9 mouse cellular contexts compared by ENCODE assay signal in the genomic region with DNA sequence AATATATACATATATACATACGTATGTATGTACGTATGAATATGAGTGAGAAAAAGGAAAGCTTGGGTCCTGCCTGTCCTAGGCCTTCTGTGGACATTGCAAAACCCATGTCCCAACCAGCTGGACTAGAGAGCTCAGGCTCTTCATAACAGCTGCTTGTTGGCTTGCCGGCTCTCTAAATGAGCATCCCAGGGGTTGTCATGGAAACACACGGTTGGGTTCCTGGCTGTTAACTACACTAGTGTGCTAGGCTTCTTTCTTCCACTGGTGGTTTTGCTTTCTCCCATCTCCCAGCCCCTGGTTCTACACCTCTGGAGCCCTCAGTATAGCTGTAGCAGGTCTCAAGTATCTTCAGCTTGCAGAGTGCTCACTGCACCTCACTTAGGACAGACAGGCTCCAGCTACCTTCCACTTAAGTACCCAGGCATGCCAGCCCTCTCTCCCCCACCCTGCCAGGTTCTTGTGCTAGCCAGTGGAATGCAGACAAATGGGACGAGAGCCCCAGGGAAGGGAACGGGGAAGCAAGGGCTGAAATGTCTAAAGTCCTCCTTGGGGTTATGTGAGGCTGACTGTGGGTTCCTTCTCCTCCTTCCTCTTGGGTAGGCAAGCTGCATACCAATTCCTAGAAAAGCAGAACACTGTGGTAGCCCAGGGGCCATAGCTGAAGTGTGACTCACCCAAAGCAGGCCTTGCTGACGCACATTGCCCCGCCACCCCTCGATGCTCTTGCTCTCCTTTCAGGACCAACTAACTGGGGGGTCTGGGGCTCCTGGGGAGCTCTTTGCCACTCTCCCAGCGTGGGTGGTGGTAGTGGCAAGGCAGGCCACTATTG. TPM values are rescaled to one million over a fixed set of nuclear protein-coding genes. Genes with fewer than 3 reads are reported as not detected.
DNase-seq lines count a peak whose midpoint lies in the region; ATAC-seq and TF ChIP-seq lines count a peak whose summit lies in the region.
"Had no signal": no experiment of that assay in that cellular context is flagged by ENCODE, and none has a peak within 500 bp of the region (broad histone marks: within the 10 kb centered on the region; RNA-seq: fewer than 3 reads in every experiment).

No protein-coding gene starts in this region.

- no peaks in the 10 kb centered on the region for H3K27me3 ChIP-seq in heart, embryonic 12.5 days (replicated peaks)
- H3K27me3 ChIP-seq in kidney, postnatal 0 days (ENCODE audit: insufficient read depth, low read length), result no peaks in the 10 kb centered on the region
- H3K27me3 ChIP-seq in lung, embryonic 15.5 days, result no peaks in the 10 kb centered on the region

- no peak overlapping the region for H3K4me3 ChIP-seq in heart, embryonic 12.5 days
- H3K4me3 ChIP-seq in kidney, postnatal 0 days (replicated peaks; ENCODE audit: low read depth, low read length), result no peak overlapping the region
- H3K4me3 ChIP-seq in lung, embryonic 15.5 days, result no peak overlapping the region
- H3K4me3 ChIP-seq in olfactory bulb, adult 2 months (ENCODE audit: insufficient read depth, low read depth, low read length), result no peak overlapping the region

- H3K9me3 ChIP-seq in heart, embryonic 12.5 days (replicated peaks), result 0 out of 2 replicates have a peak, but pooled peaks cover 3% of the 10 kb centered on the region
- no peaks in the 10 kb centered on the region for H3K9me3 ChIP-seq in kidney, postnatal 0 days (replicated peaks; ENCODE audit: low read length)
- H3K9me3 ChIP-seq in lung, embryonic 15.5 days, result no peaks in the 10 kb centered on the region

- peaks cover 38% of the 10 kb centered on the region for H3K4me1 ChIP-seq in heart, embryonic 12.5 days (replicated peaks)
- H3K4me1 ChIP-seq in kidney, postnatal 0 days (replicated peaks; ENCODE audit: insufficient read depth, low read length), result peaks cover 34% of the 10 kb centered on the region
- H3K4me1 ChIP-seq in lung, embryonic 15.5 days, result peaks cover 56% of the 10 kb centered on the region
- H3K4me1 ChIP-seq in olfactory bulb, adult 2 months (ENCODE audit: control insufficient read depth, insufficient read depth, low read length), result peaks cover 53% of the 10 kb centered on the region

- intact Hi-C loops in heart, postnatal 36 days (cut with DNase I), result no loop called here

- 55% methylated on average over 10 of the region's 10 CpGs for WGBS in heart, embryonic 12.5 days
- WGBS in kidney, postnatal 0 days, result 44% methylated on average over 10 of the region's 10 CpGs
- WGBS in lung, embryonic 15.5 days, result 33% methylated on average over 10 of the region's 10 CpGs
- 28% methylated on average over 10 of the region's 10 CpGs for WGBS in olfactory bulb, adult 2 months

- H3K4me2 ChIP-seq in heart, embryonic 12.5 days, result no peak overlapping the region
- H3K4me2 ChIP-seq in kidney, postnatal 0 days (ENCODE audit: low read length), result no peak overlapping the region
- peak overlapping the region; percentile 1; the same call in 1 of the 2 replicates for H3K4me2 ChIP-seq in lung, embryonic 15.5 days

- no peak for TF ChIP-seq CTCF in kidney, postnatal 0 days (IDR thresholded peaks at IDR 0.05; ENCODE audit: low read depth)
- TF ChIP-seq CTCF in olfactory bulb, adult 2 months (IDR thresholded peaks at IDR 0.05; ENCODE audit: insufficient read depth, low read depth, low read length), result no peak

- peaks cover 77% of the 10 kb centered on the region for H3K36me3 ChIP-seq in heart, embryonic 12.5 days
- H3K36me3 ChIP-seq in kidney, postnatal 0 days (ENCODE audit: insufficient read depth, low read length), result peaks cover 33% of the 10 kb centered on the region
- H3K36me3 ChIP-seq in lung, embryonic 15.5 days, result peaks cover 43% of the 10 kb centered on the region

- H3K9ac ChIP-seq in heart, embryonic 12.5 days, result no peak overlapping the region
- no peak overlapping the region for H3K9ac ChIP-seq in kidney, postnatal 0 days (ENCODE audit: low read depth, low read length)
- peak overlapping the region; percentile 20; the same call in 1 of the 2 replicates for H3K9ac ChIP-seq in lung, embryonic 15.5 days
- H3K9ac ChIP-seq: liver, embryonic 14.5 days had no signal

- no peak for ATAC-seq in heart, embryonic 12.5 days (ENCODE audit: insufficient number of reproducible peaks, low FRiP score)
- ATAC-seq in kidney, postnatal 0 days (replicated peaks; ENCODE audit: low FRiP score, low read depth), result peak; percentile 64
- ATAC-seq in lung, embryonic 15.5 days (ENCODE audit: borderline replicate concordance, extremely low read depth, low FRiP score, low TSS enrichment), result peak; percentile 51

- peak; percentile 52 to 66 for DNase-seq in heart, adult 18-20 months
- no peak for DNase-seq in heart, postnatal 36 days
- DNase-seq in brain, embryonic 18.5 days (ENCODE audit: low read depth, low spot score), result peak; percentile 55
- peak; percentile 74 for DNase-seq in kidney, postnatal 0 days (ENCODE audit: low spot score)
- no peak for DNase-seq in thymus, postnatal 25 days

- H3K27ac ChIP-seq in heart, embryonic 12.5 days (ENCODE audit: poor library complexity, severe bottlenecking), result peak overlapping the region; percentile 56
- H3K27ac ChIP-seq in kidney, postnatal 0 days, result peak overlapping the region; percentile 87
- H3K27ac ChIP-seq in lung, embryonic 15.5 days, result peak overlapping the region; percentile 96
- H3K27ac ChIP-seq in olfactory bulb, adult 2 months (ENCODE audit: insufficient read depth, low read depth, low read length), result peak overlapping the region; percentile 70
- H3K27ac ChIP-seq: liver, embryonic 14.5 days had no signal

- TF ChIP-seq POLR2A in olfactory bulb, adult 2 months (IDR thresholded peaks at IDR 0.05; ENCODE audit: insufficient read depth, low read depth, low read length), result no peak

RNA-seq across cellular contexts. Expression of a gene that starts 16.0 kb away (rescaled TPM):
- total RNA-seq in heart, adult 18-20 months (2021), result 1 to 10 TPM; 8.8 to 9.5 TPM
- 10 to 100 TPM; 15.7 to 16.2 TPM for total RNA-seq in heart, postnatal 36 days (2021)
- polyA plus RNA-seq in heart, embryonic 12.5 days (2016; fragmentation: Nextera tagmentation; extraction: Ambion mirVana), result 30.6 and 31.2 TPM in 2 replicates
- 130 and 149 TPM in 2 replicates for polyA plus RNA-seq in kidney, postnatal 0 days (2015; fragmentation: Nextera tagmentation; extraction: Ambion mirVana)
- polyA plus RNA-seq in lung, embryonic 15.5 days (2015; fragmentation: Nextera tagmentation; extraction: Ambion mirVana), result 95.9 and 101 TPM in 2 replicates
- not detected in 2 replicates for polyA plus RNA-seq in olfactory bulb, adult 2 months (2012; ENCODE audit: insufficient read depth, insufficient read length, low replicate concordance, missing spikeins)

RNA-seq across cellular contexts. Expression of a gene that starts 27.7 kb away (rescaled TPM):
- total RNA-seq in heart, adult 18-20 months (2021), result 10 to 100 TPM; 41.4 to 52.6 TPM
- 10 to 100 TPM; 33.6 to 41.5 TPM for total RNA-seq in heart, postnatal 36 days (2021)
- 35.0 and 35.2 TPM in 2 replicates for polyA plus RNA-seq in heart, embryonic 12.5 days (2016; fragmentation: Nextera tagmentation; extraction: Ambion mirVana)
- polyA plus RNA-seq in kidney, postnatal 0 days (2015; fragmentation: Nextera tagmentation; extraction: Ambion mirVana), result 27.1 and 28.7 TPM in 2 replicates
- polyA plus RNA-seq in lung, embryonic 15.5 days (2015; fragmentation: Nextera tagmentation; extraction: Ambion mirVana), result 37.8 and 40.7 TPM in 2 replicates
- not detected in 2 replicates for polyA plus RNA-seq in olfactory bulb, adult 2 months (2012; ENCODE audit: insufficient read depth, insufficient read length, low replicate concordance, missing spikeins)

RNA-seq across cellular contexts. Expression of a gene that starts 31.8 kb away (rescaled TPM):
- 1 to 10 TPM; 1.3 to 2.4 TPM for total RNA-seq in heart, adult 18-20 months (2021)
- total RNA-seq in heart, postnatal 36 days (2021), result 1 to 10 TPM; 2.4 to 3.6 TPM
- polyA plus RNA-seq in heart, embryonic 12.5 days (2016; fragmentation: Nextera tagmentation; extraction: Ambion mirVana), result 2.7 and 3.6 TPM in 2 replicates
- polyA plus RNA-seq in kidney, postnatal 0 days (2015; fragmentation: Nextera tagmentation; extraction: Ambion mirVana), result 9.2 and 9.7 TPM in 2 replicates
- 7.2 and 9.4 TPM in 2 replicates for polyA plus RNA-seq in lung, embryonic 15.5 days (2015; fragmentation: Nextera tagmentation; extraction: Ambion mirVana)
- polyA plus RNA-seq in olfactory bulb, adult 2 months (2012; ENCODE audit: insufficient read depth, insufficient read length, low replicate concordance, missing spikeins), result not detected in 2 replicates

RNA-seq across cellular contexts. Expression of a gene that starts 35.1 kb away (rescaled TPM):
- total RNA-seq in heart, adult 18-20 months (2021), result 10 to 100 TPM; 13.3 to 15.3 TPM
- total RNA-seq in heart, postnatal 36 days (2021), result 10 to 100 TPM; 14.5 to 16.4 TPM
- 36.3 and 41.2 TPM in 2 replicates for polyA plus RNA-seq in heart, embryonic 12.5 days (2016; fragmentation: Nextera tagmentation; extraction: Ambion mirVana)
- 58.5 and 59.0 TPM in 2 replicates for polyA plus RNA-seq in kidney, postnatal 0 days (2015; fragmentation: Nextera tagmentation; extraction: Ambion mirVana)
- polyA plus RNA-seq in lung, embryonic 15.5 days (2015; fragmentation: Nextera tagmentation; extraction: Ambion mirVana), result 50.3 and 54.1 TPM in 2 replicates
- polyA plus RNA-seq in olfactory bulb, adult 2 months (2012; ENCODE audit: insufficient read depth, insufficient read length, low replicate concordance, missing spikeins), result not detected in 2 replicates

Comparison
In these comparisons a context has a peak if more than half of its experiments do, and no peak if none do; other contexts are left out.
1. DNase-seq: peak in heart, adult 18-20 months (2 of 2), brain, embryonic 18.5 days (single experiment) and kidney, postnatal 0 days (single experiment); none in heart, postnatal 36 days (0 of 2) and thymus, postnatal 25 days (single experiment).
2. RNA of a gene that starts 16.0 kb away (polyA plus RNA-seq): 130 to 149 TPM in kidney, postnatal 0 days, 95.9 to 101 TPM in lung, embryonic 15.5 days and 30.6 to 31.2 TPM in heart, embryonic 12.5 days; not detected in olfactory bulb, adult 2 months; every median in the first group is over 10 times any median in the second.
3. RNA of a gene that starts 27.7 kb away (polyA plus RNA-seq): 37.8 to 40.7 TPM in lung, embryonic 15.5 days, 35.0 to 35.2 TPM in heart, embryonic 12.5 days and 27.1 to 28.7 TPM in kidney, postnatal 0 days; not detected in olfactory bulb, adult 2 months; every median in the first group is over 10 times any median in the second.
4. Peak in every context shown above with its lines, with median percentiles within 50 percentile points of each other: H3K27ac ChIP-seq.